Mouse (Mus musculus) kidney, adult 2 months (tissue): ENCODE data around the gene Ptpn14.

Source experiments
- CTCF ChIP-seq: fragments of 200-500 bp; conservative IDR thresholded peaks from 2 replicates; pipeline ENCODE4 v1.5.1; 2011; ENCODE audit warnings: low read depth, mild to moderate bottlenecking, control low read depth, low read length, moderate library complexity, mixed read lengths; ENCODE audit not compliant: insufficient read depth, insufficient read length
- POLR2A ChIP-seq: fragments of 200-500 bp; IDR thresholded peaks from one replicate; pipeline ENCODE4 v1.6.1; 2011; ENCODE audit warnings: low read depth, low read length, control low read depth

DNA sequence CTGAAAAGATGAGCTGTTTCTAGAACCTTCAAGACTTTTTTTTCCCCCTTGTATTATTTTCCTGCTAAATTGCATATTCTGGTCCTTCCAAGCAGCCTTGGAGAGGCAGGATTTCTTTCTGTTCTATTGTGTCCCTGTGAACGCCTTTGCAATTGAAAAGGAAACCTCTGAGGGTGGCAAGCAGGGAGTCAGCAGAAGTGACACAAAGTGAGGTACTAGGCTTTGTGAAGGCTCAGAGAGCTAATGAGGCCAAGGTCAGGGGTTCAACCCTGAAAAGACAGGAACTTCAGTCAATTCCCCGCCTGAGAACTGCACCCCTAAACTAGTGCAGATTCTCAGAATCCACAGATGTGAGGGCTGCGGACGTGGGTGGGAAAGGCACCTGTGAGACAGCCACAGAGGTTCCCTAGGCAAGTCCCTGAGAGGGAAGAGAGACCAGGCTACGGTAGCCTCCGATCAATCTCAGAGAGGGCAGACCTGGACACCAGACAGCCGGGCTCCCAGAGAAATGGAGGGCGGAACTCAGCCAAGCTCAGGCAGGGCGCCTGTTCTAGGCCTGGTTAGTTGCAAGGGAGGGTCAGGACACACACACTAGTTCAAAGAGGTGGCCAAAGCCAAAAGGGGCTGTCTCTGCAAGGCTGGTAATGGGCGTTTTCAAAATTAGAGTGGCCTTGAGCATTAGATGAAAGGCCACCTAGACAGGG, 188.5 kb downstream of the Ptpn14 start:
- TF ChIP-seq CTCF (no peak), POLR2A (no peak)
